Mouse (Mus musculus) heart, postnatal 10 days (tissue): ENCODE results near the gene Arhgap31. TPM values are rescaled to one million over a fixed set of nuclear protein-coding genes. Genes with fewer than 3 reads are reported as not detected.

Experiments
- DNase-seq, 2 experiments: peaks; one replicate each; pipeline ENCODE4 v3.0.0; 2021
- intact Hi-C: fragments of 180-260 bp; cut with DNase I; formaldehyde crosslinking; loops from one replicate; pipeline ENCODE4 v1.15.1; 2025
- total RNA-seq, 2 experiments: library from RNA; stranded (reverse); gene quantifications; 2 replicates each; pipeline ENCODE4 v1.2.3; 2021

The Arhgap31 gene
- total RNA-seq, 2 experiments from 2014 or later = 58.3 to 65.7 TPM

GRCm38 (mm10) chr16:38620696-38621450 is 92.2 kb downstream of the Arhgap31 start:
- peak in 1 of 2 experiments; percentile 32 for DNase-seq
- intact Hi-C loops = loop anchor here (5.0 kb wide), 1 partner anchor 191 kb away; no protein-coding TSS in a partner anchor

- intact Hi-C loops = no loop called here
- peak; percentile 83 to 92 for DNase-seq
These were observed 94.0 kb downstream of the Arhgap31 start for GRCm38 (mm10) chr16:38619054-38619453.

DNA sequence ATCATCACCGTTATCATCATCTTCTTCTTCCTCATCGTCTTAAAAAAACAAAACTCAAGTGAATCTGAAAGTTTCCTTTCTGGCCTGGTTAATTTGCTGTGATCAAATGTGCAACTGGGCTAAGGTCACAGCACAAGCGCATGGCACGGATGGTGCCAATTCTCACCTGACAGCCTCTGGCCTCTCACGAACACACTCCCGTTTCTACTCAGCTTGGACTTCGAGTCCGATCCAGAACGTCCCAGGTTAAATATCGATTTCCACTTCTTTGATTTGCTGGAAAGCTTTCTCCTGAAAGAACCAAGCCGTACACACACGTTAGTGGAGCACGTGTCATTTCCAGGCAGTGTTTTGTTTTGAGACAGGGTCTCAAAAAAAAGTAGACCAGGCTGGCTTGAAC is 95.1 kb downstream of the Arhgap31 start:
- intact Hi-C loops = no loop called here
- DNase-seq = no peak

- DNase-seq = no peak
- intact Hi-C loops = no loop called here
These were observed 99.4 kb downstream of the Arhgap31 start for GRCm38 (mm10) chr16:38613646-38614045.

- no peak for DNase-seq
- intact Hi-C loops = no loop called here
These were observed 100.4 kb downstream of the Arhgap31 start for GRCm38 (mm10) chr16:38612646-38613045.

GRCm38 (mm10) chr16:38609092-38609491 is 104.0 kb downstream of the Arhgap31 start:
- no peak for DNase-seq
- intact Hi-C loops = no loop called here

DNA sequence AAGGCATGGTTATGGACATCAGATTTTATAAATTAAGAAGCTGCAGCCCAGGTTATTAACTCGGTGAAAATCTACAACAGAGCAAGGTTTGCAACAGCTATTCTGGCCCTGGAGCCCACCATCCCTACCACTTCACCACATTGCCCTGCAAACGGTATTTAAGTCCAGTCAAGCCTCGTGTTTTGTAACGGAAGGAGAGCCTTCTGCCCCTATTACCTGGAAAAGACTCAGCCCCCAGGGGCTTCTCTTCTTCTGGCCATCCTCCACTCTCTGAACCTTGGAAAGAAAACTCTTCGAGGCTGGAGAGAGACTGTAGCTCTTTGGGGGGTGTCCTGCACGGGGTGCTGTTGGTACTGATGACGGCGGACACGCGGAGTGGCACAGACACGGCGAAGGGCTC is 104.4 kb downstream of the Arhgap31 start:
- intact Hi-C loops = no loop called here
- no peak for DNase-seq

GRCm38 (mm10) chr16:38606509-38606908 is 106.6 kb downstream of the Arhgap31 start:
- DNase-seq = no peak
- intact Hi-C loops = no loop called here

DNA sequence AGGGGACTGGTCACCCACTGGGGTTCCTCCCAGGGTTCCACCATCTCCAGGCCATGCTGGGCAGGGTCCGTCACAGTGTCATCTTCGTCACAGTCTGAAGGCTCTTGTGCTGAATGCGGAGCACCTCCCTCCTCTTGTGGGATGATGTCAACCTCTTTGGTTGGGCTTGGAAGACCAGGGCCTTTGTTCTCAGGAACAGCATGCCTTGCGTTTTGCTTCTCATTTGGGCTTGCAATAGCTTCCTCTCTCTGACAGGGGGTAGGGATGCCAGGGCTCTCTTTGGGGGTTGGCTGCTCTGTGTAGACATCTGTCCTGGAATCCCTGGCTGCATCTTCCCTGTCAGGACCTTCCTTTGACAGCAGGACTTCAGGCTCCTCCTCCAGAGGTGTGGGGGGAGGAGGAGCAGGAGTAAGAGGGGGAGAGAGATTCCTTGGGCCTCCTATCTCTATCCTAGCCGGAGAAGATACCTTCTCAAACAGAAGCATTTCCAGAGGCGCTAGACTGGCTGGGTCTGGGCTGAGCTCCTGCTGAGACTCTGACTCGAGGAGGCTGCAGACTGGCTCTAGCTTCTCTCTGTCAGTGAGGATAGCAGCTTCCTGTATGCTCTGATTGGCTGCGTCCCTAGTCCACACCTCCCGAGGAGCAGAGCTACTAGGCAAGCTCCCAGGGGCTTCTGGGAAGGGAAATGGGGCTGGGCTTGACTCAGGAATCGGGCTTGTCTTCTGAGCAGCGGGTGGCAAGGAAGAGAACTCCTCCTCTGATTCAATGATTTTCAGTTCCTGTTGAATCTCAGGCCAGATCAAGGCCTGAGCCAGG is 109.9 kb downstream of the Arhgap31 start:
- DNase-seq = peak; percentile 48 to 58
- intact Hi-C loops = no loop called here

DNA sequence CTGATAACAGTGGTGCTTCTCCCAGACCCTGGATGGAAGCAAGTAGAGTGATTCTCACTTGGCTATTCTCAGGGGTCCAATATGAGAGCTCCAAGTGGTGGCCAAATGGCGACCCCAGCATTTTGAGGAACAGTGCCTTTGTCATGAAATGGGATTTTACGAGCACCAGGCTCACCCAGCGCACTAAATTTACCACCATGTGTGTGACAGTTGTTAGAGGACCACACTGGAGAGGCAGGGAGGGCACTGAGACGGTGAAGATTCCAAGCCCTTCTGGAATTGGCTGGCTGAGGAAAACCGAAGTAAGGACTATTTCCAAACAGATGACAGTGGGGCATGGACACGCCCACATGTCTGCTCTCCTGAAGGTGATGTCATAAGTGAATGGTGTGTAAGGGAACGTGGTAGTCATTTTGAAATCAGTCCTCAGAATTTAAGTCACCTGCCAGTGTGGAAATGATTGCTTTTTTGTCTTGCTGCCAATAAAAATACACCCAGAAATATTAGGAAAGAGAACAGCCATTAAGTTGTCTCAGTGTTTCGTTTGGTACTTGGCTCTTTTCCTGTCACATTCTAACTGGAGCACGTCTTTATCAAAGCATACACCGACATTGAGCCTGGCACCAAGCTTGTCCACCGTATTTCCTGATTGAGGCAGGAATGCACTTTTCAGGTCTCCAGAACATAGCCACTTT is 113.9 kb downstream of the Arhgap31 start:
- DNase-seq = no peak
- intact Hi-C loops = no loop called here

DNA sequence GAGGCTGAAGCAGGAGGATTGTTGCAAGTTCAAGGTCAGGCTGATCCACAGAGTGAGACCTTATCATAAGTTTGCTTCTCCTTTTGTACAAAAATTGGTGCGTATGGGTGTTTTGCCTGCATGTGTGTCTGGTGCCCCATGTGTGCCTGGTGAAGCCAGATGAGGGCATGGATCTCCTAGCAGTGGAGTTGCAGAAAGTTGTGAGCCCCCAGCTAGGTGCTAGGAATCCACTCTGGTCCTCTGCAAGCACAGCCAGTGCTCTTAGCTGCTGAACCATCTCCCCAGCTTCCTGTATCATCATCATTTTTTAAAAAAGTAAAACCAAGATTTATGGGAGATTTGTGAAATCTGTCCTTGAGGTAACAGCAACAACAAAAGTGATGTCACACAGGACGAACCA is 116.4 kb downstream of the Arhgap31 start:
- intact Hi-C loops = no loop called here
- DNase-seq = no peak

- intact Hi-C loops = no loop called here
- DNase-seq = no peak
These were observed 117.0 kb downstream of the Arhgap31 start for GRCm38 (mm10) chr16:38596099-38596498.

DNA sequence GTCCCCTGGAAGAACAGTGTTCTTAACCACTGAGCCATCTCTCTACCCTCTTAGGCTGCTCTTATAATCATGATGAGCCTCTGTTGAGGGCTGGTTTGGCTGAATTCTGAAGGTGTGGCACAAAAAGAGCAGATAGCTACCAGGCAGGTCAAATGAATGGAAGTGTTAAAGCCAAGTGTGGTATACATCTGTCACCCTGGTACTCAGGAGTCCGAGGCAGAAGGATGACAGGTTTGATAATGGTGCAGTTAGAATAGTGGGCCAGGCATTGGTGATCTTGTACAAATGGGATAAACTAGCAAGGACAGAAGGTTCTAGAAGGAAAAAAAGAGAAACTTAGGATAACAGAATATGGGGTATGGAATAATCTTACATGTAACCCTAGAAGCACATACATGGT is 118.6 kb downstream of the Arhgap31 start:
- intact Hi-C loops = no loop called here
- DNase-seq = no peak

- intact Hi-C loops = no loop called here
These were observed 120.1 kb downstream of the Arhgap31 start for GRCm38 (mm10) chr16:38592946-38593345.

GRCm38 (mm10) chr16:38592026-38592678 is 120.9 kb downstream of the Arhgap31 start:
- DNase-seq = peak in 1 of 2 experiments; percentile 17
- intact Hi-C loops = no loop called here

More at GRCm38 (mm10) chr16:38592946-38593345, 120.1 kb downstream of the Arhgap31 start:
- no peak for DNase-seq

GRCm38 (mm10) chr16:38591506-38591905 is 121.6 kb downstream of the Arhgap31 start:
- intact Hi-C loops = no loop called here
- no peak for DNase-seq

- DNase-seq = no peak
- intact Hi-C loops = no loop called here
These were observed 125.5 kb downstream of the Arhgap31 start for GRCm38 (mm10) chr16:38587572-38587971.

- intact Hi-C loops = no loop called here
- peak in 1 of 2 experiments; percentile 32 for DNase-seq
These were observed 125.9 kb downstream of the Arhgap31 start for GRCm38 (mm10) chr16:38587163-38587562.

GRCm38 (mm10) chr16:38585186-38585585 is 127.9 kb downstream of the Arhgap31 start:
- no peak for DNase-seq
- intact Hi-C loops = no loop called here

GRCm38 (mm10) chr16:38584761-38585160 is 128.3 kb downstream of the Arhgap31 start:
- intact Hi-C loops = no loop called here
- no peak for DNase-seq

DNA sequence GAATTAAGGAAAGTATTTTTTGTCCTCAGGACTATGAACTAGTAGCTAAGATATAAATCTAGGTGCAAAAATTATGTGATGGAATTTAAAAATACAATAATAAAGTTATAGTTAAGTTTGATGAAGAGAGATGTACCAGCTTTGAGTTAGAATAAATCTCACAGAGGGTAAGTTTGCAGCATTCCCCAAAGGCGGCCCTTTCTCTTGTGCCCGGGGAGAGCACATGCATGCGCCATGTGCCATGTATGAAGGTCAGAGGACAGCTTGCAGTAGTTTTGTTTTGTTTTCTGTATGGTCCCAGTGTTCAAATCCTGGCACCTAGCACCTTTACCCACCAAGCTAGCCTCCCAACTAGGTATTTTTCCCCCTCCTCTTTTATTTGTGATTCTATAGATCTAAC is 141.6 kb downstream of the Arhgap31 start:
- DNase-seq = no peak
- intact Hi-C loops = no loop called here
